Mouse (Mus musculus): ENCODE measurements around the gene Sla2. TPM values are rescaled to one million over a fixed set of nuclear protein-coding genes. Genes with fewer than 3 reads are reported as not detected.
A peak's percentile ranks its signal among the peaks of the same experiment; 100 is the strongest.
"Not testable (repeated sequence)": the region's sequence is repeated elsewhere in the genome, so short reads cannot be mapped to it uniquely, and the experiment has no call there.

Sla2 gene
- polyA plus RNA-seq, 1 experiment: 0.02 TPM

DNA sequence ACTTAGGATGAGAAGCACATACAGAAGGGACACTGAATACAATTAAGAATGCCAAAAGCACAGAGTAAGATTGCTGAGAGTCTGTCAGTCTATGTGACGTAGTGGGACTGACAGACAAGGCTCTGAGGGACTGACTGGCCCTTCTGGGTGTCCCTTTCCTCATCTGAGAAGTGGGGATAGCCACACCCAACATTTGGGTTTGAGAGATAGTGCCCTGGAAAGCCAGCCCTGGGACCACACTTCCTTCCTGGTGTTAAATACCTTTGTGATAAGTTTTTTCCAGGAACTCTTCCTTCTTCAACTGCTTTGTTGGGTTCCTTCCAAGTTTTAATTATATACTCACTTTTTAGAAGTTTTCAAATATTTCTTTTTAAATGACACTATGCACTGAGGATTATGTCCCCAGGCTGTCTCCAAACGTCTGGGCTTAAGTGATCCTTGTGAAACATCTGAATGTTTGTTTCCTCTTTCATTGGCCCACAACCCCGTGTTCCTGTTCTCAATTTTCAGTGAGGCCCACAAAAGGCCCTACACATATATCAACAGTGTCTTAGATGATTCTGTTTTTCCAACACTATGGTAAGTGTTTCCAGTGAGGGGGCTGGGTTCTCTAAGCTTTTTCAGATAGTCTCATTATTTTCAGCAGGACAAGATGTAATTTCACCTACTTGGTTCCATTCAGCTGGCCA lies 37.4 kb upstream of the Sla2 start:
- H3K9me3 ChIP-seq (ENCODE audit: control insufficient read depth, low read length): no peaks in the 10 kb centered on the region
- TF ChIP-seq GATA1 (IDR thresholded peaks at IDR 0.05; ENCODE audit: low read length) (0 out of 2 replicates have a peak, but pooled peaks have one; percentile 23), TAL1 (IDR thresholded peaks at IDR 0.05; ENCODE audit: low read length) (peak; percentile 68)
- no peaks in the 10 kb centered on the region for H3K27me3 ChIP-seq (ENCODE audit: control insufficient read depth)
- peak overlapping the region; percentile 44 for H3K4me3 ChIP-seq (replicated peaks)
- H3K4me1 ChIP-seq (ENCODE audit: control insufficient read depth): peaks cover 77% of the 10 kb centered on the region
- peaks cover 42% of the 10 kb centered on the region for H3K36me3 ChIP-seq (ENCODE audit: control insufficient read depth)

DNA sequence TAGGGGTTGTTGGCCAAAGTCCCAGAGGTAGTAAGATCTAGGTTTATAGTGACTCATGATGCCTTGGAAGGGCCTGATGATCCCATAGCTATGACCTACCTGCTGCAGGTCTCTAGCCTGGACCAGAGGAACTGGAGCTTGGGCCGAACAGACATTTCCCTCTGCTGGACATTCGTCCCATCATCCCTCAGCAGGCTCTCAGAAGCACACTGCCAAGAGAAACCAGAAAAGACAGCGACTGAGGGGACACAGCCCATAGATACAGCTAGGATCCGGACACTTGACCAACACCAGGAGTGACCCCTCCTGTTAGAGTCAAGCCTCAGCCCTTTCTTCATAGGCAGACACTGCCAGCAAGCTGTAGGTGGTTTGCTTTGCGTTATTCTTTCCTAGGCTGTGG lies 36.1 kb upstream of the Sla2 start:
- H3K27me3 ChIP-seq (ENCODE audit: control insufficient read depth): peaks cover 2% of the 10 kb centered on the region
- TF ChIP-seq GATA1 (IDR thresholded peaks at IDR 0.05; ENCODE audit: low read length) (no peak), TAL1 (IDR thresholded peaks at IDR 0.05; ENCODE audit: low read length) (no peak)
- H3K9me3 ChIP-seq (ENCODE audit: control insufficient read depth, low read length): no peaks in the 10 kb centered on the region
- H3K4me3 ChIP-seq (replicated peaks): no peak overlapping the region
- H3K4me1 ChIP-seq (ENCODE audit: control insufficient read depth): peaks cover 72% of the 10 kb centered on the region
- peaks cover 29% of the 10 kb centered on the region for H3K36me3 ChIP-seq (ENCODE audit: control insufficient read depth)

DNA sequence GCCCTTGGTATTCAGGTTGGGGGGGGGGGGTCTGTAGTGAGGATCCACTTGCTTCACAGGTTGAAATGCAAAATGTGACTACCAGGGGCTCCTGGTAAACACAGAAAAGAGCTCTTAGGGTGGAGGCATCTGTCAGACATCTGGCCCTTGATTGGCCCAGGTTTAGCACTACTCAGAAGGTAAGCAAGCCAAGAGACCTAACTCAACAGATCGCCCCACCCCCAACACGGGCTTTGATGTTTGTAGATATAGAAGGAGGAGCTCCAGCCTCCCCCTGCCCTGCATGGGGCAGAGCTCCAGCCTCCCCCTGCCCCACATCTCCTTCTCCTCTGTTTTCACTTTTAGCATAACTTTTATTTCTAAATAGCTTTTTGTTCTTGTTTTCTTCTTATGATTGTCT lies 32.8 kb upstream of the Sla2 start:
- Histone ChIP-seq H3K36me3 (ENCODE audit: control insufficient read depth) (no peaks in the 10 kb centered on the region), H3K4me3 (replicated peaks) (no peak overlapping the region), H3K9me3 (ENCODE audit: control insufficient read depth, low read length) (peaks cover 4% of the 10 kb centered on the region), H3K4me1 (ENCODE audit: control insufficient read depth) (peaks cover 47% of the 10 kb centered on the region), H3K27me3 (ENCODE audit: control insufficient read depth) (peaks cover 7% of the 10 kb centered on the region)
- TF ChIP-seq TAL1 (IDR thresholded peaks at IDR 0.05; ENCODE audit: low read length): no peak
- TF ChIP-seq GATA1 (IDR thresholded peaks at IDR 0.05; ENCODE audit: low read length): no peak

DNA sequence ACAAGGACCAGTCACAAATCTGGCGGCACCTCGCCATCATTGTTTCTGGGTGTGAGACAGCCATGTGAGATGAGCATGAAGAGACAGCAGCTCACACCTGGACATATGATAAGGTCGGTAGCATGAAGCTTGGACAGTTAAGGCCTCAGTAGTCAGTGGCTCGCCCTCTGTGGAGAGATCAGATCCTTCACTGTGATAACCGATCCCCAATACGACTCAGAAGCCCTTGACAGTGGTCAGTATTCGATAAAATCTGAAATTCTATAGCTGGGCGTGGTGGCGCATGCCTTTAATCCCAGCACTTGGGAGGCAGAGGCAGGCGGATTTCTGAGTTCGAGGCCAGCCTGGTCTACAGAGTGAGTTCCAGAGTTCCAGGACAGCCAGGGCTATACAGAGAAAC lies 32.2 kb upstream of the Sla2 start:
- peaks cover 41% of the 10 kb centered on the region for H3K4me1 ChIP-seq (ENCODE audit: control insufficient read depth)
- not testable (repeated sequence) for H3K36me3 ChIP-seq (ENCODE audit: control insufficient read depth); H3K27me3 ChIP-seq (ENCODE audit: control insufficient read depth); H3K9me3 ChIP-seq (ENCODE audit: control insufficient read depth, low read length); H3K4me3 ChIP-seq (replicated peaks)

DNA sequence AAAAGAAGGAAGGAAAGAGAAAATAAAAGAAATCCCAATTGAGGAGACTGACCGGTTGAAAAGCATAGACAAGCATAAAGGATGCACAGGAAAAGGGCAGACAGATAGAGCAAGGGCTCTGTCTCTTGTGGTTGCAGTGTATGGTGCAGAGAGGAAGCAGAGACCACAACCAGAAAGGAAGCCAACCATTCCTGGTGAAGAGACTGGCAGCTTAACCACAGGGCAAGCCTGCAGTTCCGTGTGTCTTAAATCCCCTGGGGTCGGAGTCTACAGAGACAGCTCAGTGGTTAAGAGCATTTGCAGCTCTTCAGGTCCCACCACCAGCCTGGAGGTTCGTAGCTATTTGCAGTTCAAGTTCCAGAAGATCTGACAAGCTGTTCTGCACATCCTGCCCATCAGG lies 31.6 kb upstream of the Sla2 start:
- Histone ChIP-seq H3K27me3 (ENCODE audit: control insufficient read depth) (peaks cover 7% of the 10 kb centered on the region), H3K4me1 (ENCODE audit: control insufficient read depth) (peaks cover 37% of the 10 kb centered on the region), H3K9me3 (ENCODE audit: control insufficient read depth, low read length) (peaks cover 4% of the 10 kb centered on the region), H3K4me3 (replicated peaks) (no peak overlapping the region), H3K36me3 (ENCODE audit: control insufficient read depth) (no peaks in the 10 kb centered on the region)
- TF ChIP-seq TAL1 (IDR thresholded peaks at IDR 0.05; ENCODE audit: low read length): no peak

DNA sequence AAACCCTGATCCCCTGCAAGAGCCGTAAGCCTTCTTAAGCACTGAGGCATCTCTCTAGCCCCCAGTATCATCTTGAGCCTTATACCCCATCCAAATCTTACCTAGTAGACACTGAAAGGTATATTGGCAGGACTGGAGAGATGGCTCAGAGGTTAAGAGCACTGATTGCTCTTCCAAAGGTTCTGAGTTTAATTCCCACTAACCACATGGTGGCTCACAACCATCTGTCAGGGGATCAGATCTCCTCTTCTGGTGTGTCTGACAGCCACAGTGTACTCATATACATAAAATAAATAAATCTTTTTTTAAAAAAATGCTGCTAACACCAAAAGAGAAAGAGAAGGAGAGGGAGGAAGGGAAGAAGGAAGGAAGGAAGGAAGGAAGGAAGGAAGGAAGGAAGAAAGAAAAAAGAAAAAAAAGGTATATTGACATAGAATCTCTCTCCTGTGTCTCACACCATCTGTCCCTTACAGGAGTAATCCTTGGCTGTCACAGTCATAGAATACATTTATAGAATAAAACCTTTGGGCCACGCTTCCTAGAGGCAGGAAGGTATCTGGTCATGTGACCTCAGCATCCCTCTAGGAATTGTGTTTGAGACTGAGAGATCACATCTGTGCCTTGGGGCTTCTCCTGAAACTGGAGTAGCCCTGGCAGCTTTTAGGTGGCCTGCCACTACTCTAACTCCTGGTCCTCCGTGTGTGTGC lies 29.6 kb upstream of the Sla2 start:
- H3K4me1 ChIP-seq (ENCODE audit: control insufficient read depth): peaks cover 19% of the 10 kb centered on the region
- H3K4me3 ChIP-seq (replicated peaks): no peak overlapping the region
- TF ChIP-seq TAL1 (IDR thresholded peaks at IDR 0.05; ENCODE audit: low read length) (no peak), GATA1 (IDR thresholded peaks at IDR 0.05; ENCODE audit: low read length) (no peak)
- H3K36me3 ChIP-seq (ENCODE audit: control insufficient read depth): no peaks in the 10 kb centered on the region
- H3K9me3 ChIP-seq (ENCODE audit: control insufficient read depth, low read length): peaks cover 4% of the 10 kb centered on the region
- peaks cover 10% of the 10 kb centered on the region for H3K27me3 ChIP-seq (ENCODE audit: control insufficient read depth)

DNA sequence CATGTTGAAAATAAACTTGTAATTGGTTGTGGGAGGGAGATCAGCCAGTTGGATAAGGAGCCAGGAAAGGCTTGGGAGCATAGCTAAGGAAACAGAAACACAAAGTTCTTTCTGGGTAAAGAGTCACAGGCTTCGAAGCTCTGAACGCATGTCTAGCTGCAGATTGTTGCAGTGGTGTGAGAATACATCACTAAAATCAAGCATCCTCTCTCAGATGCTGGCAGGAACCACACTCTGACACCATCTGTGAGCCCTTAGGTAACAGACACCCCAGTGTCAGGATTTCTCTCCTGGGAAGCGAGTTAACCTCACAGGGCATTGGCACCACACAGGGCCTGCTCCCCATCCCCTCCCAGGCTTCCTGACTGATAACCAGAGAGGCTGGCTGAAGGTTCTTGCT lies 28.6 kb upstream of the Sla2 start:
- peaks cover 19% of the 10 kb centered on the region for H3K4me1 ChIP-seq (ENCODE audit: control insufficient read depth)
- TF ChIP-seq TAL1 (IDR thresholded peaks at IDR 0.05; ENCODE audit: low read length) (no peak), GATA1 (IDR thresholded peaks at IDR 0.05; ENCODE audit: low read length) (no peak)
- H3K27me3 ChIP-seq (ENCODE audit: control insufficient read depth): peaks cover 10% of the 10 kb centered on the region
- peaks cover 4% of the 10 kb centered on the region for H3K9me3 ChIP-seq (ENCODE audit: control insufficient read depth, low read length)
- no peak overlapping the region for H3K4me3 ChIP-seq (replicated peaks)
- no peaks in the 10 kb centered on the region for H3K36me3 ChIP-seq (ENCODE audit: control insufficient read depth)

DNA sequence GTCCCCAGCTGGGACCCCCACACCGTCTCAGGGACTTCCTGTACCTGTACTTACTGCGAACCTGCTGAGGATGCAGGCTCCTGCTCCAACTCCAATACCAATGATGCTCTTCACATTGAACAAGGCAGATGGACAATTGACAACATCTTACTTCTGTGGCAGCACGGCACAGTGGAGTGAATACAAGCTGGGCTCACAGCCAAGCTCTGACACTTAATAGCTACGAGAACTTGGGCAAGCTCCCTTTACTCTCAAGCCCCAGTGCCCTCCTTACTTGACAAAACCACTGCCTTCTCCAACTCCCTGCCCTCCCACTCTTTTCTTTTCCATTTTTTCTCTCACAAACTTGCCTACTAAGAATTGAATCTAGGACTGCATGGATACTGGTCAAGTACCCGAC lies 26.2 kb upstream of the Sla2 start:
- Histone ChIP-seq H3K36me3 (ENCODE audit: control insufficient read depth) (no peaks in the 10 kb centered on the region), H3K4me1 (ENCODE audit: control insufficient read depth) (peaks cover 8% of the 10 kb centered on the region), H3K27me3 (ENCODE audit: control insufficient read depth) (peaks cover 8% of the 10 kb centered on the region), H3K4me3 (replicated peaks) (no peak overlapping the region), H3K9me3 (ENCODE audit: control insufficient read depth, low read length) (peaks cover 4% of the 10 kb centered on the region)
- TF ChIP-seq GATA1 (IDR thresholded peaks at IDR 0.05; ENCODE audit: low read length): no peak
- TF ChIP-seq TAL1 (IDR thresholded peaks at IDR 0.05; ENCODE audit: low read length): no peak

DNA sequence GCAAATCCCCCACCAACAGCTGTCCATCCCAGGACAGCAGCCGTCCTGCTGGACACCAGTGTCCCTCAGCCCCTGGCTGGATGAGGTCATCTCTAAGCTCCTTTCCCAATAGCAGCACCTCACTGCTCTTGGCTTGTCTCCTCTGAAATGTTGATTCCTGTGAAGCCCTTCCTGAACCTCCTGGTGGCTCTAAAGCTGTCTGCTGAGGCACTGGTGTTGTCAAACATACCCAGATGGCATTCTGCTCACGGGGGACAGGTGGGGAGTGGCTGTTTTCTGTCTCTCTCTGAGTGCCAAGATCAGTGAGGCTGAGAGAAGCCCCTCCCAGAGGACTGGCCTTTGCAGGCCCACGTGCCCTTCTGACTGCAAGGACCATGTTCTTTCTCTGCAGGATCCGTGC lies 18.9 kb upstream of the Sla2 start:
- H3K9me3 ChIP-seq (ENCODE audit: control insufficient read depth, low read length); H3K27me3 ChIP-seq (ENCODE audit: control insufficient read depth); H3K36me3 ChIP-seq (ENCODE audit: control insufficient read depth); H3K4me1 ChIP-seq (ENCODE audit: control insufficient read depth); H3K4me3 ChIP-seq (replicated peaks): not testable (repeated sequence)
